Mouse (Mus musculus): ENCODE results near the gene Ppm1g.

The Ppm1g gene

GRCm38 (mm10) chr5:31192045-31192938 lies 28.2 kb downstream of the Ppm1g start:
- no peak for DNase-seq

GRCm38 (mm10) chr5:31190201-31190600 lies 30.3 kb downstream of the Ppm1g start:
- no peak for DNase-seq

GRCm38 (mm10) chr5:31188223-31188840 lies 32.2 kb downstream of the Ppm1g start:
- no peak for DNase-seq

- no peak for DNase-seq
These were observed 36.8 kb downstream of the Ppm1g start for GRCm38 (mm10) chr5:31183678-31184077.

- DNase-seq: no peak
These were observed 39.2 kb downstream of the Ppm1g start for GRCm38 (mm10) chr5:31181183-31181770.

GRCm38 (mm10) chr5:31179766-31180630 lies 40.5 kb downstream of the Ppm1g start, which contains the start of the genes Gm29609 and Gtf3c2:
TSS of gene Gm29609 (minus strand) at chr5:31179911.
TSS of gene Gtf3c2 (minus strand) at chr5:31180144.
- peak; percentile 89 to 95 for DNase-seq

GRCm38 (mm10) chr5:31179301-31179765 lies 41.2 kb downstream of the Ppm1g start:
- no peak for DNase-seq

- no peak for DNase-seq
These were observed 51.9 kb downstream of the Ppm1g start for GRCm38 (mm10) chr5:31168630-31169029.

- DNase-seq: no peak
These were observed 55.6 kb downstream of the Ppm1g start for GRCm38 (mm10) chr5:31164878-31165277.

- DNase-seq: no peak
These were observed 58.0 kb downstream of the Ppm1g start for GRCm38 (mm10) chr5:31162462-31162861.

GRCm38 (mm10) chr5:31154152-31154553 lies 66.3 kb downstream of the Ppm1g start, which contains the start of gene Mpv17:
TSS of gene Mpv17 (minus strand) at chr5:31154251.
- peak; percentile 63 to 74 for DNase-seq

- no peak for DNase-seq
These were observed 66.9 kb downstream of the Ppm1g start for GRCm38 (mm10) chr5:31153516-31154151.

Data from thymus, adult 18-20 months (tissue).